Mouse (Mus musculus) bone marrow macrophage, adult 2 months (primary cell): ENCODE measurements around the gene Sgpl1.

Experiments
- CTCF ChIP-seq: IDR thresholded peaks from 2 replicates; pipeline ENCODE4 v1.5.1; 2012; ENCODE audit warnings: low read depth, mild to moderate bottlenecking, low read length, moderate library complexity
- POLR2A ChIP-seq: IDR thresholded peaks from 2 replicates; pipeline ENCODE4 v1.6.1; 2012; ENCODE audit warnings: mild to moderate bottlenecking, low read depth, low read length, borderline replicate concordance

DNA sequence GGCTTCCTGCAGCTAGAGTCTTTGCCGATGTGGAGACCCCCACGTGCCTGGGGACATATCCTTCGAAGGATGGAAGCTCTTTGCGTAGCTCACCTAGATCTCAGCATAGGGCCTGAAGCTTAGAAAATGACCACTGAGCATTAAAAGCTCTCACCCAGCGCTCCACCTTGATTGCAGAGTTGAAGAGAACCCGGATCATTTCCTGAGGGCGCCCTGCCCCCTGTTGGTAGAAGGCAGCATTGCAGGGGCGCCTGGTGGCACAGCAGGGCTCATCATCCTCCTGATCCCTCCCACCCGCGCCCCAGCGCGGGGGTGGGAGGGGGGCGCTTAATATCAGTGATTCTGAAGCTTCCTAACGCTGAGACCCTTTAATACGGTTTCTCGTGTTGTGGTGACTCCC is 75.2 kb downstream of the Sgpl1 start:
- TF ChIP-seq POLR2A (no peak), CTCF (peak; percentile 93)
